Mouse (Mus musculus): ENCODE data around the gene Slc39a1.
"Not testable (repeated sequence)": the region's sequence is repeated elsewhere in the genome, so short reads cannot be mapped to it uniquely, and the experiment has no call there.

The Slc39a1 gene

GRCm38 (mm10) chr3:90231075-90231474, 16.9 kb upstream of the Slc39a1 start:
- in situ Hi-C loops (cut with MboI; ENCODE audit: low pct_unique_long_range_greater_than_20kb in 1 of 2, low sequenced_read_pairs in 2 of 2, unreplicated experiment in 1 of 2) = no loop called here

DNA sequence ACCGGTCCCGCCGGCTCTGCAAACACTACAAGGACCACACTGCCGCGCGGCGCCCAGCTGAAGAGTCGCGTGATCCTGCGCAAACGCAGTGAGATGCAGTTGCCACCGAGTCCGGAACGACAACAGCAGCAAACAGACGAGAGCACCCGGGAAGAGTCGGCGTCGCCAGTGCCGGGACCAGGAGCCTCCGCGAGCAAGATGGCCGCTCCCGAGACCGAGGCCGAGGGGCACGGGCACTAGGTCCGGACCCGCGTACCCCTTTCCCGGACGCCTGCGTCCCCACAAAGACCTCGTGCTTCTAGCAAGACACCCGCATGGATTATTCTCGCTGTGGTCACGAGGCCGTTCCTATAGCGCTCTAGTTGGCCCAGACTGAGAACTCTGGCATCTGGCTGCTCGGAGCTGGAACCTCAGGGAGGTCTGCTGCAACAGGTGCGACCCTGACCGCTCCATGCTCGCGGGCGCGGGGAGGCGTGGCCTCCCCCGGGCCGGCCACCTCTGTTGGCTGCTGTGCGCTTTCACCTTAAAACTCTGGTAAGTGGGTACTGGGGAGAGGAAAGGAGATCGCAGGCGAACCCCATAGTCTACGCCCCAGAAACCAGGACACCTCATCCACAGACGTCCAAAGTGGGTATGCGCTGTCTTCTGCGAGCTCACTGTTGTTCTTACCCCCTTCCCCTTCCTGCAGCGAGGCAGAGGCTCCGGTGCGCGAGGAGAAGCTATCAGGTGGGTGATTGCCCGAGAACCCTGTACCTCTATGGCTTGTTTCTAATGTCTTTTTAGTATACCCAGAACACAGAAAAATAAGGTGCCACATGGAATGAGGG, 16.3 kb upstream of the Slc39a1 start, which contains the start of gene Jtb:
TSS of gene Jtb (plus strand) at position 91 of the 827 bp plus-strand sequence.
- in situ Hi-C loops (cut with MboI; ENCODE audit: low pct_unique_long_range_greater_than_20kb in 1 of 2, low sequenced_read_pairs in 2 of 2, unreplicated experiment in 1 of 2) = no loop called here

DNA sequence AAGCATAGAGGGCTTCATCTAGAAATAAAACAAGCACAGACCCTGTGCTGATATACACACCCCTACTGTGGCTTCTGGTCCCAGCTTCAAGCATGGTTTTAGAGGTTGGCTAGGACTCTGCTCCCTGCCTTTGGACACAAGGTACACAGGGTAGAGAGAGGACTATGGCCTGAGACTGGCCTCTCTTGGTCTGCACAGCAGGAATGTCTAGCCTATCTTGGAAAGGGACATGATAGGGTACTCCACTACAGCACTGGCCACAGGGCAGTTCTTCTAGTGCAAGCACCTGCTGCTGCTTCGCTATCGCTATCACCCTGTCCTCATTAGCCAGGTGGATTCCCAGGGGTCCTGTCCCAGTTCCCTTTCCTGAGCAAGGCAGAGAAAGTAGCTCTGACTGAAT, 6.7 kb upstream of the Slc39a1 start:
- in situ Hi-C loops (cut with MboI; ENCODE audit: low pct_unique_long_range_greater_than_20kb in 1 of 2, low sequenced_read_pairs in 2 of 2, unreplicated experiment in 1 of 2) = no loop called here

- in situ Hi-C loops (cut with MboI; ENCODE audit: low pct_unique_long_range_greater_than_20kb in 1 of 2, low sequenced_read_pairs in 2 of 2, unreplicated experiment in 1 of 2) = no loop called here
Measured at GRCm38 (mm10) chr3:90241669-90242358, 6.2 kb upstream of the Slc39a1 start.

DNA sequence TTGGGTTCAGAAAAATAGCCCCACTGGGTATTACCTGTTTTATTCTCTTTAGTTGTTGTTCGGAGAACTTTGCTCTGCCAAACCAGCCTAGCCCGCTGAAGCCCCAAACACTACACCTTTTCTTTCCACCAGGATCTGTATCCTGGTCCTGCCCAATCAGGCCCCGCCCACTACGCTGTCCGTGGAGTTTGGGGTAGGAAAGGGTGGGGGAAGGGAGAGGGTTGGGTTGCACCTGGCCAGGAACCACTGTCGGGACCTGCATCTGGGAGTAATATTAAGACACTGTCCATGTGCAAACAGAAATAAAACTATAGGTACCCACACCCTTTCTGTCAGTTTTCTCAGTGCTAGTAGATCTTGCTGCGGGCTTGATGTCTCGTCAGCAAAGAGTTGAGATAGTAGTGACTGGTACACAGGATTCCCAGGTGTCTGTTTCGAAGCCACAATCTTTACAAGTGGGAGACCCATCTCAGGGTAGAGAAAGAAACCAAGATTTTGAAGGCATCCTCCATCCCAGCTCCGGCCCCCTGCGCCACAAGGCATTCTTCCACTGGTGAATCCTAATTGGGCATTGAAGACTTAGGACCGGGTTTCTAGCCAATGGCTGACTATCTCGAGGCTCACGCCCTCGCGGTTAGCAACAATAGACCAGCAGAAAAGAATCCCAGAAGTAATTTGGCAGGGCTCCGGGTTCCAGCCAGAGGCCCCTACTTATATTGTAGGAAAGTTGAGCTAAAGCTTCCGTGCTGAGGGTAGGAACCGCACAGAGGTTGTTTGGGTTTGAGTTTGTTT, 4.8 kb upstream of the Slc39a1 start, which contains the start of gene Creb3l4:
TSS of gene Creb3l4 (minus strand) at position 529 of the 792 bp plus-strand sequence.
- in situ Hi-C loops (cut with MboI; ENCODE audit: low pct_unique_long_range_greater_than_20kb in 1 of 2, low sequenced_read_pairs in 2 of 2, unreplicated experiment in 1 of 2) = no loop called here

DNA sequence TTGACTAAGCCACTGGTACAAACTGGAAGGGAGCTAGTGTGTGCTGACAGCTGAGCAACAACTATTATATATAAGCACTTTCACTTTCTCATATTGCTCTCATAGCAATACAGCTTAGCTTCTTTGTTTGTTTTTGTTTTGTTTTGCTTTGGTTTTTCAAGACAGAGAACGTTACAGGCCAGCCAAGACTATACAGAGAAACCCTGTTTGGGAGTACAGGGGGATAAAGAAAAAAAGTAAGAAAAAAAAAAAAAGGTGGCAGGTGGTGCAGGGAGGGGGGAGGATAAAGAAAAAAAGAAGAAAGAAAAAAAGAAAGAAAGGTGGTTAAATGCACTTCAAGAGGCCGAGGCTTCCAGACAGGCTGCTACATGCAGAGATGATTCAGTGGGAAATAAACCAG, 2.6 kb upstream of the Slc39a1 start:
- in situ Hi-C loops (cut with MboI; ENCODE audit: low pct_unique_long_range_greater_than_20kb in 1 of 2, low sequenced_read_pairs in 2 of 2, unreplicated experiment in 1 of 2) = no loop called here

DNA sequence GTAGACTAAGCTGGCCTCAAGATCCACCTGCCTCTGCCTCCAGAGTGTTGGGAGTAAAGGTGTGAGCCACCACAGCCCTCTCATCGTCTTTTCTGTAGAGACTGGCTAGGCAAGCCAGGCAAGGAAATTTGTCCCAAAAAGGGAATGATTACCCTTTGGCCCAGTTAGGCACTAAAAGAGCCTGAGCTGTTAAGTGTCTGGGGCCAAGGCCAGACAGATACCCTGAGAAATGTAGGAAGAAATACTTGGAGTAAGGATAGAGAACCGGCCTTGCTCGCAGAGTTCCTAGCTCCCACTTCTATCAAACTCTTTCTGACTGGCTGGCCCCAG, 377 bp upstream of the Slc39a1 start:
- in situ Hi-C loops (cut with MboI; ENCODE audit: low pct_unique_long_range_greater_than_20kb in 1 of 2, low sequenced_read_pairs in 2 of 2, unreplicated experiment in 1 of 2) = no loop called here

DNA sequence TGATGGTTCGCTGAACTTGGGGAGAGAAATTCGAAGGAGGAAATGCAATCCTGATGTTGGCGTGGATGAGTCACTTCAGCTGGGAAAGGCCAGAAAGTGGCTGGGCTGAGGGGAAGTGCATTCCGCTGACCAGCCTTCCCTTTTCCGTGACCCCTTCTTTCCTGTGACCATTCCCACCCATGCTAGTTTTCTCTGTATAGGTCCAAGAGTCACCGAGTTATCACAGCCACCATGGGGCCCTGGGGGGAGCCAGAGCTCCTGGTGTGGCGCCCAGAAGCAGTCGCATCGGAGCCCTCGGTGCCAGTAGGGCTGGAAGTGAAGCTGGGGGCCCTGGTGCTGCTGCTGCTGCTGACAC, 751 bp downstream of the Slc39a1 start:
- in situ Hi-C loops (cut with MboI; ENCODE audit: low pct_unique_long_range_greater_than_20kb in 1 of 2, low sequenced_read_pairs in 2 of 2, unreplicated experiment in 1 of 2) = no loop called here

DNA sequence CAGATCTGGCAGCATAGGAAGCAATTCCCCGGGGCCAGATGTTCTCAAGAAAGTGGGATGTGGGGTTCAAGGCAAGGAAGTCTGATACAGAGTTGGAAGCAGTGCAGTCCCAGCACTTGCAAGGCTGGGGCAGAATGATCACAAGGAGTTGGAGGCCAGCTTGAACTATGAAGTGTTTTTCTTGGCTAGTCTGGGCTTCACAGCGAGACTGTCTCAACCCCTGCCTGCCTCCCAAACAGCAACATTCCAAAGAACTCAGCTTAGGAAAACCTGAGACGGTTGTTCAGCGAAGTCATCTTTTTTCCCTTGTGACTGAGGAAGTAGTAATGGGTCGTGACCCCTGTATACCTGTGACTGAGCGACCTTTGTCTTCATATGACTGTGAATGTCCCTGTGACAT, 2.8 kb downstream of the Slc39a1 start:
- in situ Hi-C loops (cut with MboI; ENCODE audit: low pct_unique_long_range_greater_than_20kb in 1 of 2, low sequenced_read_pairs in 2 of 2, unreplicated experiment in 1 of 2) = no loop called here

DNA sequence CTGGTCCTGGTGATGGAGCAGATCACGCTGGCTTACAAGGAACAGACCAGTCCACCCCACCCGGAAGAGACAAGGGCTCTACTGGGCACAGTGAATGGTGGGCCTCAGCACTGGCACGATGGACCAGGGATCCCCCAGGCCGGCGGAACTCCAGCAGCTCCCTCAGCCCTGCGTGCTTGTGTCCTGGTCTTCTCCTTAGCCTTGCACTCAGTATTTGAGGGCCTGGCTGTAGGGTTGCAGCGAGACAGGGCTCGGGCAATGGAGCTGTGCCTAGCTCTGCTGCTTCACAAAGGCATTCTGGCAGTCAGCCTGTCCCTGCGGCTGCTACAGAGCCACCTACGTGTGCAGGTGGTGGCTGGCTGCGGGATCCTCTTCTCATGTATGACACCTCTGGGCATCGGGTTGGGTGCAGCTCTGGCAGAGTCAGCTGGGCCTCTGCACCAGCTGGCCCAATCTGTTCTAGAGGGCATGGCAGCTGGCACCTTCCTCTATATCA, 3.8 kb downstream of the Slc39a1 start:
- in situ Hi-C loops (cut with MboI; ENCODE audit: low pct_unique_long_range_greater_than_20kb in 1 of 2, low sequenced_read_pairs in 2 of 2, unreplicated experiment in 1 of 2) = not testable (repeated sequence)

- in situ Hi-C loops (cut with MboI; ENCODE audit: low pct_unique_long_range_greater_than_20kb in 1 of 2, low sequenced_read_pairs in 2 of 2, unreplicated experiment in 1 of 2) = not testable (repeated sequence)
Measured at GRCm38 (mm10) chr3:90252659-90253058, 4.7 kb downstream of the Slc39a1 start.

GRCm38 (mm10) chr3:90253174-90253573, 5.2 kb downstream of the Slc39a1 start:
- in situ Hi-C loops (cut with MboI; ENCODE audit: low pct_unique_long_range_greater_than_20kb in 1 of 2, low sequenced_read_pairs in 2 of 2, unreplicated experiment in 1 of 2) = not testable (repeated sequence)

GRCm38 (mm10) chr3:90253653-90254418, 5.9 kb downstream of the Slc39a1 start, which contains the start of gene Crtc2:
Crtc2 (plus strand) TSS chr3:90254163.
- in situ Hi-C loops (cut with MboI; ENCODE audit: low pct_unique_long_range_greater_than_20kb in 1 of 2, low sequenced_read_pairs in 2 of 2, unreplicated experiment in 1 of 2) = no loop called here

DNA sequence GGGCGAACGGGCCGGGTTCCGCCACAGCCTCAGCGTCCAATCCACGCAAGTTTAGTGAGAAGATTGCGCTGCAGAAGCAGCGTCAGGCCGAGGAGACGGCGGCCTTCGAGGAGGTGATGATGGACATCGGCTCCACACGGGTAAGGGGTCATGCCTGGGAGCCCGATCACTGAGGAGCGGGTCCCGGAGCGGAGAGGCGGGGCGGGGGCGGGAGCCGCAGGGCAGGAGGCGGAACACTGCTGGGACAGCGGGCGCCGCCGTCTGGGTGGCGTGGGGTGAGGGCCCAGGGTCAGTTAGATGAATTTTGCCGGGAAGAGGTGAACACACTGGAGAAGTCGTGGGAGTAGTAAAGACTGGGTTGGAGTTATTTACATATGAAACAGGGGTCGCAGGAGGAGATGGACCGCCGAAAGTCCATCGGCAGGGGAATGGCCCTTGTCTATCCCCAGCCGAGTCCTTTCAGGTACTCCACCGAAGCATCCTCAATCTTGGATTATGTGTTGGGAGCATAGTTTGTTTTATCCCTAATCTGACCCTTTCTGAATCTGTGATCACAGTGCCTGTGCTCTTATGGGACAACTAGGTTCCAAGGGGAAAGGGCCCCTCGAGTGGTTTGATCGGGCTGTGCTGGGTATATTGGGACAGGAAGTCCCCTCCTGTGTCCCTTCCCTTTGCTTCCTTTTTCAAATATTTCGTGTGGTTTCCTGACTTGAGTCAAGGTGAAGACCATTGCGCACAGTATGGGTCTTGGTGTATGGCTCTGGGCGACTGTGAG, 6.6 kb downstream of the Slc39a1 start:
- in situ Hi-C loops (cut with MboI; ENCODE audit: low pct_unique_long_range_greater_than_20kb in 1 of 2, low sequenced_read_pairs in 2 of 2, unreplicated experiment in 1 of 2) = no loop called here

DNA sequence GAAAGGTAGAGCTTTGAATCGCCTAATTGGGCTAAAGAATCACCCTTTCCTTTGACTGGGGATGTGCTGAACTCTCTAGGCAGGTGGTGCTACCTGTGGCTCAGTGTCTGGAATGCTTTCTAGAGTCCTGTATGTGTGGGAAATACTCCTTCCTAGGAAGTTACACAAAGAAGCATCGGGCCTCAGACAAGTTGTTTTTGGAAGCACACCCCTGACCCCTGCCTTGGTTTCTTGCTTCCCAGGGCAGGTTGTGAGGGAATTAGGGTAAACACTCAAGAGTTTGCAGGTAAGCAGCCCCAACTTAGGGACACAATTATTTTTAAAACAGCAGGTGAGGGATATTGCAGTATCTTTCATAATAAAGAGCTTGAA, 7.2 kb downstream of the Slc39a1 start:
- in situ Hi-C loops (cut with MboI; ENCODE audit: low pct_unique_long_range_greater_than_20kb in 1 of 2, low sequenced_read_pairs in 2 of 2, unreplicated experiment in 1 of 2) = no loop called here

GRCm38 (mm10) chr3:90255784-90256353, 7.9 kb downstream of the Slc39a1 start:
- in situ Hi-C loops (cut with MboI; ENCODE audit: low pct_unique_long_range_greater_than_20kb in 1 of 2, low sequenced_read_pairs in 2 of 2, unreplicated experiment in 1 of 2) = no loop called here

DNA sequence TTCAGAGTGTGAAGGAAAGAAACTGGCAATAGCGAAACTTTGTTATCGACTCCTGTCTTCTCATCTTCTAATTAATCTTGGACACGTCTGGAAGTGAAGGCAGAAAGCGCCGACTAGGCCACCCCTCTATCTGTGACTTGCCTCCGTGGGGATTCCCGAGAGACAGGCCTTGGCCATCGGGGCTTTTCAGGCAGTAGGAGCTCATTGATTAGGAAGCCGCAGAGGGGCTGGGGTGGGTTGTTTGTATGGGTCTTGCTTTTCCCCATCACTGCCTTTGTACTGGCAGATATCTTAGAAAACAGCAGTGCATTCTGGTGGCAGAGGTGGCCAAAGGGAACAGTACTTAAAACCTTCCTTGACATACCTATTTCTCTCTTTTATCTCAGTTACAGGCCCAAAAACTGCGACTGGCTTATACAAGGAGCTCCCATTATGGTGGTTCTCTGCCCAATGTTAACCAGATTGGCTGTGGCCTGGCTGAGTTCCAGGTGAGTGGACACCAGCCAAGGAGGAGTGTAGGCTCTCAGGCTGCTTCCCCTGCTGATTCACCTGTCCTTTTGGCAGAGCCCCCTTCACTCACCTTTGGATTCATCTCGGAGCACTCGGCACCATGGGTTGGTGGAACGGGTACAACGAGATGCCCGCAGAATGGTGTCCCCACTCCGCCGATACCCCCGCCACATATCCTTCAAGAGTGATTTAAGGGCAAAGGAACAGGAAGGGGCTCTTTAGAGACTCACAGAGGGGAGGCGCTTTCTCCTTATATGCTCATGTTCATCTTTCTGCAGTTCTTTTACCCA, 9.0 kb downstream of the Slc39a1 start:
- in situ Hi-C loops (cut with MboI; ENCODE audit: low pct_unique_long_range_greater_than_20kb in 1 of 2, low sequenced_read_pairs in 2 of 2, unreplicated experiment in 1 of 2) = no loop called here

All from mouse embryonic stem cell (cell line).